Mouse (Mus musculus) kidney, embryonic 14.5 days (tissue): ENCODE data around the gene Tex101. TPM values are rescaled to one million over a fixed set of nuclear protein-coding genes. Genes with fewer than 3 reads are reported as not detected.
"Not testable (repeated sequence)": the region's sequence is repeated elsewhere in the genome, so short reads cannot be mapped to it uniquely, and the experiment has no call there.

Experiments used
- ATAC-seq: fragments of 200-750 bp; cut with Nextera tagmentation; 2 replicates; pipeline ENCODE4 v1.8.0; 2017; ENCODE audit warnings: moderate number of reproducible peaks, mild to moderate bottlenecking, moderate TSS enrichment, moderate library complexity; ENCODE audit not compliant: low FRiP score, low TSS enrichment
- H3K27ac ChIP-seq: fragments of 300-500 bp; sonication (generic); 2 replicates; pipeline ENCODE4 v1.5.1; 2014; ENCODE audit warnings: low read depth, mild to moderate bottlenecking, low read length, moderate library complexity, mixed read lengths
- H3K27me3 ChIP-seq: fragments of 300-500 bp; sonication (generic); 2 replicates; pipeline ENCODE4 v1.6.1; 2014; ENCODE audit warnings: mild to moderate bottlenecking, low read length; ENCODE audit not compliant: control insufficient read depth, insufficient read depth
- H3K36me3 ChIP-seq: fragments of 300-500 bp; sonication (generic); 2 replicates; pipeline ENCODE4 v1.6.1; 2014; ENCODE audit warnings: low read length, mixed read lengths; ENCODE audit not compliant: control insufficient read depth, insufficient read depth
- H3K4me1 ChIP-seq: fragments of 300-500 bp; sonication (generic); 2 replicates; pipeline ENCODE4 v1.6.1; 2014; ENCODE audit warnings: low read length, mixed read lengths; ENCODE audit not compliant: control insufficient read depth, insufficient read depth
- H3K4me2 ChIP-seq: fragments of 300-500 bp; sonication (generic); replicated peaks from 2 replicates; pipeline ENCODE4 v1.6.1; 2014; ENCODE audit warnings: low read depth, mild to moderate bottlenecking, low read length
- H3K4me3 ChIP-seq: fragments of 300-500 bp; sonication (generic); 2 replicates; pipeline ENCODE4 v1.5.1; 2014; ENCODE audit warnings: mild to moderate bottlenecking, low read length
- H3K9ac ChIP-seq: fragments of 300-500 bp; sonication (generic); 2 replicates; pipeline ENCODE4 v1.6.1; 2014; ENCODE audit warnings: low read depth, mild to moderate bottlenecking, low read length, moderate library complexity
- H3K9me3 ChIP-seq: fragments of 300-500 bp; sonication (generic); 2 replicates; pipeline ENCODE4 v1.6.1; 2016; ENCODE audit warnings: low read length; ENCODE audit not compliant: control insufficient read depth
- WGBS: fragments of 180-500 bp; shearing (Covaris S2); extraction: QIAGEN DNeasy Blood & Tissue Kit; methylation state at CpG from one replicate; pipeline ENCODE4 v1.1.7; 2014; 5-methylcytosine and 5-hydroxymethylcytosine counted together
- polyA plus RNA-seq: library from polyadenylated mRNA; unstranded; fragments of >200 nt; fragmentation: Nextera tagmentation; extraction: Ambion mirVana; gene quantifications from 2 replicates; pipeline ENCODE4 v1.2.1, GENCODE M21; 2014

Gene Tex101
- polyA plus RNA-seq, 1 experiment from 2014 or later: not detected

DNA sequence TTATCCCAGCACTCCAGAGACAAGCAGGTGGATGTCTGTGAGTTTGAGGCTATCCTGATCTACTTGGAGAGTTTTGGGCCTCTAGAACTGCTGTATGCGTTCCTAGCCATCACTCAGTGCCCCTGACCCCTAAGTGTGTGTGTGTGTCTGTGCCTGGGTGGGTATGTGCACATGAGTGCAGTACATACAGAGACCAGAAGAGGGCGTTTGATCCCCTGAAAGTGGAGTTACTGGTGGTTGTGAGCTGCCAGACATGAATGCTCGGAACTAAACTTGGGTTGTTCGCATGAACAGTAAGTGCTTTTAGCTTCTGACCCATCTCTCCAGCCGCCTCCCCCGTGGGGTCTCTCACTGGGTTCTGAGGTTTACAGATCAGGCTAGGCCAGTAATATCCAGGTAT lies 53.5 kb downstream of the Tex101 start:
- H3K9ac ChIP-seq: no peak overlapping the region
- no peak overlapping the region for H3K4me3 ChIP-seq
- 0 out of 2 replicates have a peak, but pooled peaks cover 2% of the 10 kb centered on the region for H3K9me3 ChIP-seq
- no peaks in the 10 kb centered on the region for H3K4me1 ChIP-seq
- no peak for ATAC-seq
- no peak overlapping the region for H3K27ac ChIP-seq
- no peak overlapping the region for H3K4me2 ChIP-seq
- no peaks in the 10 kb centered on the region for H3K27me3 ChIP-seq
- WGBS: 86% methylated on average over 6 of the region's 6 CpGs
- no peaks in the 10 kb centered on the region for H3K36me3 ChIP-seq

DNA sequence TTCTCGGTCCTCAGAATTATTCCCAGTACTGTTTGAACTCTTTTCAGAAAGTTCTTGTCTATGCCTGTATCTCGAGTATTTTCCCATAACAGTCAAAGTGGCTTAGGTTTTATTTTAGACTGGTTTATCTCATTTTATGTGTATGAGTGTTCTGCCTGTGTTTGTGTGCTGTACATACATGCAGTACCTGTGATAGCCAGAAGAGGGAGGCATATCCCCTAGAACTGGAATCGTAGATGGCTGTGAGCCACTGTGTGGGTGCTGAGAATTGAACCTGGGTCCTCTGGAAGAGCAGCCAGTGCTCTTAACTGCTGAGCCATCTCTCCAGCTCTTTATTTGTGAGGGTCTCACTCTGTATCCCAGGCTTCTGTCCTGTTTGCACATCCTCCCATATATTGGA lies 55.3 kb downstream of the Tex101 start:
- no peak overlapping the region for H3K4me2 ChIP-seq
- no peak overlapping the region for H3K4me3 ChIP-seq
- no peak overlapping the region for H3K9ac ChIP-seq
- no peak overlapping the region for H3K27ac ChIP-seq
- H3K4me1 ChIP-seq: no peaks in the 10 kb centered on the region
- ATAC-seq: no peak
- 88% methylated on average over 3 of the region's 3 CpGs for WGBS
- H3K36me3 ChIP-seq: no peaks in the 10 kb centered on the region
- 0 out of 2 replicates have a peak, but pooled peaks cover 2% of the 10 kb centered on the region for H3K9me3 ChIP-seq
- no peaks in the 10 kb centered on the region for H3K27me3 ChIP-seq

DNA sequence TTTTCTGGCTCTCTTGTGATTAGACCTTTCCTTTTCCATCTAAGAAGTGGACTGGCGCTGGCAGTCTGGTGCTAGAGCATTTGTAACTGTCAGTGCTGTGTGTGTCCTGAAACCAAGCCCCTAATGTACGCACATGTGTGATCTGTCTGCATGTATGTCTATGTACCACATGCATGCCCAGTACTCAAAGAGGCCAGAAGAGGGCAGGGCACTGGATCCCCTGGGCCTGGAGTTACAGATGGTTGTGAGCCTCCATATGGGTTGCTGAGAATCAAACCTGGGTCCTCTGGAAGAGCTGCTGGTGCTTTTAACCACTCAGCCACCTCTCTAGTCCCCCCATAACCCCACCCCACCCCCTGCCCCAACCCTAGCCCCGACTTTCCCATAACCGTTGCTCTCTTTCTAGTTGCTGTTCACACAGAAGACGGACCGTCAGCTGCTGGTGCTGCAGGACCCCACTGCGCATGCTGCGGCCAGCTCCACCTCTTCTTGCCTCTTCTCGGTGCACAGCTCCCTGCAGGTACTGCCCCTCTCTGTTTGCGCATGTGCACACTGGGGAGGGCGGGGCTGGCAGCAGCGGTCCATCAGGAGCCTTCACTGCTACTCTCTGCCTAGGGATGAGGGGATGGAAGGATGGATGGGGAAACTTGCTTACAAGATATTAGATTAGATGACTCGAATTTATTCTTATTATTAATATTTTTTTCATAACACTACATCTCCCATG lies 56.6 kb downstream of the Tex101 start:
- Histone ChIP-seq H3K4me1 (no peaks in the 10 kb centered on the region), H3K4me2 (no peak overlapping the region), H3K36me3 (no peaks in the 10 kb centered on the region), H3K9me3 (0 out of 2 replicates have a peak, but pooled peaks cover 2% of the 10 kb centered on the region), H3K4me3 (no peak overlapping the region), H3K27ac (no peak overlapping the region), H3K27me3 (no peaks in the 10 kb centered on the region), H3K9ac (no peak overlapping the region)
- 55% methylated on average over 13 of the region's 13 CpGs for WGBS
- no peak for ATAC-seq

DNA sequence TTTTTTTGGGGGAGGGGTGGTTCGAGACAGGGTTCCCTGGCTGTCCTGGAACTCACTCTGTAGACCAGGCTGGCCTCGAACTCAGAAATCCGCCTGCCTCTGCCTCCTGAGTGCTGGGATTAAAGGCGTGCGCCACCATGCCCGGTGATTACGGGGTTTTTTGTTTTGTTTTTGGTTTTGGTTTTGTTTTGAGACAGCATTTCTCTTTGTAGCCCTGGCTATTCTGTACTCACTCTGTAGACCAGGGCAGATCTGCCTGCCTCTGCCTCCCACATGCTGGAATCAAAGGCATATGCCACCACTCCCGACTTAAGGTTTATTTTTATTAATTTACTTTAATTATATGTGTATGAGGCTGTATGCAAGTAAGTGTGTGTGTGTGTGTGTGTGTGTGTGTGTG lies 58.1 kb downstream of the Tex101 start:
- WGBS: 90% methylated on average over 8 of the region's 8 CpGs
- not testable (repeated sequence) for H3K4me1 ChIP-seq, H3K4me2 ChIP-seq, H3K9ac ChIP-seq, ATAC-seq, H3K4me3 ChIP-seq, H3K36me3 ChIP-seq, H3K27me3 ChIP-seq, H3K27ac ChIP-seq, H3K9me3 ChIP-seq

Other genes with a start within 250 kb of the Tex101 start
- gene Irgc1, start 224.4 kb downstream of the Tex101 start, polyA plus RNA-seq: not detected in 2 replicates
- 14.1 TPM in 2 replicates for gene Plaur, start 214.2 kb downstream of the Tex101 start, polyA plus RNA-seq
- 1.5 and 5.9 TPM in 2 replicates for gene Cadm4, start 194.7 kb downstream of the Tex101 start, polyA plus RNA-seq
- gene Zfp428, start 169.7 kb downstream of the Tex101 start, polyA plus RNA-seq: 54.5 and 70.3 TPM in 2 replicates
- 0.17 and 0.61 TPM in 2 replicates for gene AC161166.1, start 164.2 kb downstream of the Tex101 start, polyA plus RNA-seq
- gene Irgq, start 146.0 kb downstream of the Tex101 start, polyA plus RNA-seq: 5.0 and 9.5 TPM in 2 replicates
- gene Pinlyp, start 130.6 kb downstream of the Tex101 start, polyA plus RNA-seq: 0.43 TPM in 1 of 2 replicates, not detected in the other
- 109 and 136 TPM in 2 replicates for gene Xrcc1, start 130.4 kb downstream of the Tex101 start, polyA plus RNA-seq
- 51.8 and 53.6 TPM in 2 replicates for gene Ethe1, start 89.1 kb downstream of the Tex101 start, polyA plus RNA-seq
- gene Zfp575, start 89.0 kb downstream of the Tex101 start, polyA plus RNA-seq: 2.5 and 3.0 TPM in 2 replicates
- gene Phldb3, start 65.9 kb downstream of the Tex101 start, polyA plus RNA-seq: 0.24 and 0.32 TPM in 2 replicates
- 0.27 and 0.76 TPM in 2 replicates for gene Lypd3, start 40.1 kb downstream of the Tex101 start, polyA plus RNA-seq
- not detected in 2 replicates for gene BC049730, start 32.6 kb upstream of the Tex101 start, polyA plus RNA-seq
- gene Gm4763, start 50.2 kb upstream of the Tex101 start, polyA plus RNA-seq: not detected in 2 replicates
- gene Cd177, start 83.6 kb upstream of the Tex101 start, polyA plus RNA-seq: 0.24 and 0.36 TPM in 2 replicates
- gene Ceacam10, start 100.5 kb upstream of the Tex101 start, polyA plus RNA-seq: 0.39 and 0.41 TPM in 2 replicates
- 18.8 and 22.4 TPM in 2 replicates for gene Gm9844, start 185.5 kb upstream of the Tex101 start, polyA plus RNA-seq
- gene Lypd4, start 193.3 kb upstream of the Tex101 start, polyA plus RNA-seq: not detected in 2 replicates
- gene Dmrtc2, start 193.4 kb upstream of the Tex101 start, polyA plus RNA-seq: not detected in 2 replicates
- gene Rps19, start 207.7 kb upstream of the Tex101 start, polyA plus RNA-seq: 2,731 and 3,572 TPM in 2 replicates
- 1.5 and 1.6 TPM in 2 replicates for gene Cd79a, start 220.7 kb upstream of the Tex101 start, polyA plus RNA-seq
- 67.5 and 91.2 TPM in 2 replicates for gene Arhgef1, start 226.2 kb upstream of the Tex101 start, polyA plus RNA-seq